Mouse (Mus musculus): Measurements from ENCODE around the gene Neurl1a. TPM values are rescaled to one million over a fixed set of nuclear protein-coding genes. Genes with fewer than 3 reads are reported as not detected.
A peak's percentile ranks its signal among the peaks of the same experiment; 100 is the strongest.

The Neurl1a gene
- polyA plus RNA-seq, 1 experiment from 2014 or later: 6.3 TPM

DNA sequence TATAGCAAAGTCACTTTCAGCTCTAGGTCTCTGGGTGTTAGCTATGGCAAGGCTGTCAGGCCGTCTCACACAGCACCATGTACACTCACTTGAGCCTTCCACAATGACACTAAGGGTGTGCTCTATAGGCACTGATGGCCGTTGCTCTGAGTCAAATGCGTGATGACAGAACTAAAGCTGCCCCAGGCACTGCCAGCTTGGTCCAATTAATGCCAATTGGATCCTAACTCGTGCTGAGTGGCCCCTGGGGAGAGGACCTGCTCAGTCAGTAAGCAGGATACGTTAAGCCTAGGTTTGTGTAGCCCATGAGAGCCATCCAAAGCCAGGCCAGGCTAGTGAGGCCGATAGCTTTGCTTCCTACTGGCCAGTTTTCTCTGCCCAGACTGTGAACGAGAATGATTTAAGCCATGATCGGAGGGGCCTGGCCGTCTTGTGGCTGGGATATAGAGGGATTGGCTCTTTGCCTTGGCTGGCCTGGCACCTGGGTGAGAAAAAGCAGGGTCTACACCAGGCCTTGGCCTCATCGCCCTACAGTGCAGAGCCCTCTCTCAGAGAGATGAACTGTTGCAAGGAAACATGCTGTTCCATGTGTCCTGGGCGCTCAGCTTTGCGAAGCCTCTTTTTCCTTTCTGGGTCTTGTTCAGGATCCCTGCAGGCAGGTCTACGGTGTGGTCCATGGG is 20.2 kb downstream of the Neurl1a start:
- 78% methylated on average over 13 of the region's 13 CpGs for WGBS
- Histone ChIP-seq H3K4me1 (peaks cover 3% of the 10 kb centered on the region), H3K4me3 (no peak overlapping the region), H3K9me3 (no peaks in the 10 kb centered on the region), H3K4me2 (replicated peaks) (no peak overlapping the region), H3K9ac (no peak overlapping the region), H3K36me3 (no peaks in the 10 kb centered on the region), H3K27ac (no peak overlapping the region), H3K27me3 (replicated peaks) (no peaks in the 10 kb centered on the region)
- no peak for ATAC-seq (ENCODE audit: low FRiP score, low read depth)

DNA sequence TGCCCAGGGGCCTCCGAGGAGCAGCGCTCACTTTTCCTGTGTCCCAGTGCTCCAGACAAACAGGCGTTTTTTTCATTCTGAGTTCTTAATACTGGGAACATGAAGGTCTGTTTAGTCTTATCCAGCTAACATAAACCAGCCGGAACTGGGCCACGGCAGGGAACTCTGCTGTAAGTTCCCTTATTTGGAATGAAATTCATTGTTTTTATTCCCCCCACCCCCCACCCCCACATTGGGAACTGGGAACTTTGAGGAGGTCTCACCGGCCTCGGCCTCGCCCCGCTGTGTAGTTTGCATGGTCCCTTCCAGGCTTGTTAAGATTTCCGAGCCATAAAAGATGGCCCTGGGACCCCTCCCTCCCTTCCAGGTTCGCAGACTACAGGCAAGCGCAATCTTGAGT is 23.4 kb downstream of the Neurl1a start:
- Histone ChIP-seq H3K9ac (no peak overlapping the region), H3K9me3 (no peaks in the 10 kb centered on the region), H3K4me2 (replicated peaks) (no peak overlapping the region), H3K36me3 (no peaks in the 10 kb centered on the region), H3K4me3 (no peak overlapping the region), H3K27ac (no peak overlapping the region), H3K4me1 (peaks cover 3% of the 10 kb centered on the region), H3K27me3 (replicated peaks) (no peaks in the 10 kb centered on the region)
- WGBS: 49% methylated on average over 12 of the region's 12 CpGs
- ATAC-seq (ENCODE audit: low FRiP score, low read depth): no peak

DNA sequence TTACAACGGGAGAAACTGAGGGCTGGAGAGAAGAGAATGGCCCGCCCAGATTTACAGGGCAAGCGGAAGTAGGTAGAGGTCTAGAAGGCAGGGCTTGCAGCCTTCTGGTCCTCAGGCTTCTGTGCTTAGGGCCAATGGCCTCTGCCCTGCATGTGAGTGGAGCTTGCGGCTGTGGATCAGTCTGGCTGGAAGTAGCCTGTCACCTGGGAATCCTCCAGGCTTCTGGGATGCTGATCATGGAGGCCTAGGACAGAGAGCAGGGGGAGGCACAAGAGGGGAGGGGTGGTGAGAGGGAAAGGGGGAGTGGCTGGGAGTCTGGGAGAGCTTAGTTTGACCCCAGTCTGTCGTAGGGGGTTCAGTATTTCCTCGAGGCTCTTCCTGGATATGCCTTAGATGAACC is 23.8 kb downstream of the Neurl1a start:
- peaks cover 3% of the 10 kb centered on the region for H3K4me1 ChIP-seq
- no peak overlapping the region for H3K27ac ChIP-seq
- no peaks in the 10 kb centered on the region for H3K27me3 ChIP-seq (replicated peaks)
- H3K4me2 ChIP-seq (replicated peaks): no peak overlapping the region
- H3K4me3 ChIP-seq: no peak overlapping the region
- H3K36me3 ChIP-seq: no peaks in the 10 kb centered on the region
- 77% methylated on average over 6 of the region's 6 CpGs for WGBS
- no peak for ATAC-seq (ENCODE audit: low FRiP score, low read depth)
- no peak overlapping the region for H3K9ac ChIP-seq
- H3K9me3 ChIP-seq: no peaks in the 10 kb centered on the region

DNA sequence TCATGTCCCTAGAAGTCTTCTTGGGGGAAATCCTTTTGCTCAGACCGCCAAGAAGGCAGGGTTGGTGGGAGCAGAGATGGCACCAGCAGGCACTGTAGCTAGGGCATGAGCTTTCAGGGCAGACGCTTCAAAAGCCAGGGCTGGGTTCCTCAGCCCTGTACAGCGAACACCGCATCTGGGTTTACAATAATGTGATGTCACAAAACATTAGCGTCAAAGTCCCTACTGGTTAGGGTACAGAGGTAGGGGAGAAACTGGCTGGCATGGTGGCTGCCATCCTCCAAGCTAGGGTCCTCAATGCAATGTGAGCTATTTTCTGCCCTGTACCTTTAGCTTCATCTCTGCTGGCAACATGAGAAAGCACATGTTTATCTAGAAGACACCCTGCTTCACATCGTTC is 24.4 kb downstream of the Neurl1a start:
- WGBS: 93% methylated on average over 6 of the region's 6 CpGs
- H3K27me3 ChIP-seq (replicated peaks): no peaks in the 10 kb centered on the region
- ATAC-seq (ENCODE audit: low FRiP score, low read depth): no peak

DNA sequence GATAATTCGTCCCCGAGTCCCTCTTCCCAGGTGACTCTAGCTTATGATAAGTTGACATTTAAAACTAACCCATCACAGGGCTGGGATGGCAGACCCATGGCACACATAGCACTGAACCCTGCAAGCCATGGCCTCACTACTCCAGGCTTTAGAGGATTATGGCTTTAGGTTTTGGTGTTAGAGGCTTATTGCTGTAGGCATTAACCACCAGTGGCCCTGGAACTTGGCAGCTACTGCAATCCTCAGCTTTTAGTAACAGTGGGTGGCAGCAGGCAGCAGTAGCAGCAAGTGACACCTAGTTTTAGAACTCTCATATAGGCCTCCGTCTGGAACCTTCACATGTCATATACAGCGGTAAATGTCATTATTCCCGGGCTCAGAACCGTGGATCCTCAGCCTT is 26.0 kb downstream of the Neurl1a start:
- H3K27ac ChIP-seq: no peak overlapping the region
- no peak overlapping the region for H3K4me2 ChIP-seq (replicated peaks)
- ATAC-seq (ENCODE audit: low FRiP score, low read depth): no peak
- H3K36me3 ChIP-seq: no peaks in the 10 kb centered on the region
- no peaks in the 10 kb centered on the region for H3K9me3 ChIP-seq
- 90% methylated on average over 6 of the region's 6 CpGs for WGBS
- no peak overlapping the region for H3K9ac ChIP-seq
- peaks cover 3% of the 10 kb centered on the region for H3K4me1 ChIP-seq
- no peaks in the 10 kb centered on the region for H3K27me3 ChIP-seq (replicated peaks)
- no peak overlapping the region for H3K4me3 ChIP-seq

More for the DNA sequence above, 24.4 kb downstream of the Neurl1a start:
- H3K4me2 ChIP-seq (replicated peaks): no peak overlapping the region
- peaks cover 3% of the 10 kb centered on the region for H3K4me1 ChIP-seq
- H3K9me3 ChIP-seq: no peaks in the 10 kb centered on the region
- H3K36me3 ChIP-seq: no peaks in the 10 kb centered on the region
- H3K27ac ChIP-seq: no peak overlapping the region
- H3K9ac ChIP-seq: no peak overlapping the region
- no peak overlapping the region for H3K4me3 ChIP-seq

DNA sequence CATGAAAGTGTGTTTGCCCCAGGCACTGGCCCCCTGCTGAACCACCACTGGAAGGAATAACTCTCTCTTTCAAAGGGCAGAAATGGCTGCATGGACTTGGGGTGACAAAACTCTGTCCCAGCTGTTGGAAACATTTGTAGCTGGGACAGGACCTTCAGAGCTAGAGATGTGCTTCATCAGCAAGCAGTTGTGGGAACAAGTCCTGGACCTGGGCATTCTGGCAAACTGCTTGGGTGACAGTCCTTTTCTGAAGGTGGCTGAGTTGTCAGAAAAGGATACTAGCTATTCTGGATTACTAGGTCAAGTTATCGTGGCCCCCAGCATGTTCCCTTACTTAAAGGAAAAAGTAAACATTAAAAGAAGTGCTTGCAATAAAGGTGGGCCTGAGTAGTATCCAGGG is 27.5 kb downstream of the Neurl1a start:
- H3K9ac ChIP-seq: no peak overlapping the region
- H3K27me3 ChIP-seq (replicated peaks): no peaks in the 10 kb centered on the region
- no peaks in the 10 kb centered on the region for H3K9me3 ChIP-seq
- H3K36me3 ChIP-seq: no peaks in the 10 kb centered on the region
- 97% methylated on average over 1 of the region's 1 CpGs for WGBS
- H3K4me1 ChIP-seq: peaks cover 3% of the 10 kb centered on the region
- H3K4me3 ChIP-seq: no peak overlapping the region
- H3K4me2 ChIP-seq (replicated peaks): no peak overlapping the region
- no peak for ATAC-seq (ENCODE audit: low FRiP score, low read depth)
- H3K27ac ChIP-seq: no peak overlapping the region

DNA sequence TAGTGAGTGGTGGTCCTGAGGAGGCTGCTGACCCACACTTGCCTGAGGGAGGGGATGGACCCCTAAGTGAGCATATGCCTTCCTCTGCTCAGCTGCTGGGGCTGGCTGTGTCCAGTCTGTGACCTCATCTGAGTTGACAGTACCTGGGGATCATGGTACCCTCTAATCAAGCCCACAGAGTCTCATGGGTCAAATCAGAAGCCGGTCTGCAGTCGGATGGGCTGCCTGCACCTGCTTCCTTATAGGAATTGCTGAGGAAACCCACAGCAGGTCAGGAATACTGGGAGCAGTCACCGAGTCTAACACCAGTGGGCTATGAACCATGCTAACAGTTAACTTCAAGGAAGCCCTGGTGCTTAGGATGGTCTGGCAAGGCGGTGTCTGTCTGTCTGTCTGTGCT is 31.8 kb downstream of the Neurl1a start:
- Histone ChIP-seq H3K4me2 (replicated peaks) (no peak overlapping the region), H3K4me3 (no peak overlapping the region), H3K9ac (no peak overlapping the region), H3K27ac (no peak overlapping the region), H3K4me1 (peaks cover 7% of the 10 kb centered on the region), H3K27me3 (replicated peaks) (no peaks in the 10 kb centered on the region), H3K36me3 (no peaks in the 10 kb centered on the region), H3K9me3 (no peaks in the 10 kb centered on the region)
- ATAC-seq (ENCODE audit: low FRiP score, low read depth): no peak
- WGBS: 90% methylated on average over 4 of the region's 4 CpGs

DNA sequence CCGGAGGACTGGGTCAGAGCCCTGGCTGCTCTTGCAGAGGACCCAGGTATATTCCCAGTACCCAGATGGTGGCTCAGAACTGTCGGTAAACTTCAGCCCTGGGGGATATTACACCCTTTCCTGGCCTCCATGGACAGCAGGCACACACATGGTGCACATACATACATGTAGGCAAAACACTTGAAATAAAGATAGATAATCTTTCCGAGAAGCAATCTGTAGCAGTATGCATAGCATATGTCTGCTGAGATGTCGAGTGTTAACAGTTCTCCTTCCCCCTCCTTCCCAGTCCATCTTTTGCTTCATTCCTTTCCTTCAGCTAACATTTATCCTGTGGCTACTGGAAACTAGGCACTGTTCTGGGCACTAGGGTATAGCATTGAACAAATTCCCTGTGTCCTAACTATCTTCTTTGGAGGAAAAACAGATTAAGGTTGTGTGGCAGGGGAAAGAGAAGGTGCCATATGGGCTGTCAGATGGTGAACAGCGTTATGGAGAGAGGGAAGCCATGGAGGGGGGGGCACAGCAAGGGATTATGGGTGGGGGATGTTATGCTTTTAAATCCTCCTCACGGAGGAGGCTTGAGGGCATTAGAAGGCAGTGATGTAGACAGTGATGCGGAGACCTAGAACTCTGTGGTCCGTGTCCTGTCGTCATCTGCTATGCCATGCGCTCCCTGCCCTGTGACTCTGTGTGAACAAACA is 33.1 kb downstream of the Neurl1a start:
- H3K4me2 ChIP-seq (replicated peaks): no peak overlapping the region
- H3K9me3 ChIP-seq: no peaks in the 10 kb centered on the region
- H3K27me3 ChIP-seq (replicated peaks): no peaks in the 10 kb centered on the region
- peaks cover 7% of the 10 kb centered on the region for H3K4me1 ChIP-seq
- peak; percentile 79; the same call in 1 of the 2 replicates for ATAC-seq (ENCODE audit: low FRiP score, low read depth)
- H3K9ac ChIP-seq: no peak overlapping the region
- H3K36me3 ChIP-seq: no peaks in the 10 kb centered on the region
- H3K4me3 ChIP-seq: no peak overlapping the region
- 69% methylated on average over 10 of the region's 10 CpGs for WGBS
- H3K27ac ChIP-seq: peak overlapping the region; percentile 12; the same call in 1 of the 2 replicates

DNA sequence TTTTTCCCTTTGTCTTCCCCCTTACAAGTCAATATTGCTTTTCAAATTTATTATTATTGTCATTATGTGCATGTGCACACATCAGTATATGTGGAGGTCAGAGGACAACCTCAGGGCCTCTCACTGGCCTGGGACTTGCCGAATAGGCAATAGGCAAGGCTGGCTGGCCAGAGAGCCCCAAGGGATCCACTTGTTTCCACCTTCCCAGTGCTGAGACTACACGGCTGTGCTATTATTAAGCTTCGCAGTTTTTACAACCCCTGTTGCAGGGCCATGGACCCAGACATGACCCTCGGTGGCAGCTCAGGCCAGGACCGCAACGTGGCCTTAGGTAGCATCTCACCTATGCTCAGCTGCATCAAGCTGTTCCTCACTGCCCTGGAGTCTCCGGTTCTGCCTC is 33.8 kb downstream of the Neurl1a start:
- Histone ChIP-seq H3K36me3 (no peaks in the 10 kb centered on the region), H3K27ac (peak overlapping the region; percentile 12; the same call in 1 of the 2 replicates), H3K4me3 (no peak overlapping the region), H3K4me1 (peaks cover 7% of the 10 kb centered on the region), H3K9me3 (no peaks in the 10 kb centered on the region), H3K9ac (no peak overlapping the region), H3K4me2 (replicated peaks) (no peak overlapping the region), H3K27me3 (replicated peaks) (no peaks in the 10 kb centered on the region)
- ATAC-seq (ENCODE audit: low FRiP score, low read depth): 0 out of 2 replicates have a peak, but pooled peaks have one; percentile 63
- 70% methylated on average over 7 of the region's 7 CpGs for WGBS

DNA sequence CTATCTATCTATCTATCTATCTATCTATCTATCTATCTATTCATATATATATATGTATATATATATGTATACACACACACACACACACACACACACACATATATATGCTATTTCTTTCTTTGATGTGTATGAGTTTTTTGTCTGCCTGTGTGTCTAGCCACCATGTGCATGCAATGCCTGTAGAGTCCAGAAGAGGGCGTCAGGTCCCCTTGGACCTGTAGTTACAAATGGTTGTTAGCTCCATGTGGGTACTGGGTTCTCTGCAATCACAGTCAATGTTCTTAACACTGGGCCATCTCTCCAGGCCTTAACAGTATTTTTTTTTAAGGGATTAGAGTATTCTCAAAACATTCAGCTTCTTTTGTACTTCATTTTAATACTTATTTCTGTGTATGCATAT is 34.9 kb downstream of the Neurl1a start:
- 63% methylated on average over 1 of the region's 1 CpGs for WGBS
- ATAC-seq (ENCODE audit: low FRiP score, low read depth): no peak
- no peak overlapping the region for H3K9ac ChIP-seq

DNA sequence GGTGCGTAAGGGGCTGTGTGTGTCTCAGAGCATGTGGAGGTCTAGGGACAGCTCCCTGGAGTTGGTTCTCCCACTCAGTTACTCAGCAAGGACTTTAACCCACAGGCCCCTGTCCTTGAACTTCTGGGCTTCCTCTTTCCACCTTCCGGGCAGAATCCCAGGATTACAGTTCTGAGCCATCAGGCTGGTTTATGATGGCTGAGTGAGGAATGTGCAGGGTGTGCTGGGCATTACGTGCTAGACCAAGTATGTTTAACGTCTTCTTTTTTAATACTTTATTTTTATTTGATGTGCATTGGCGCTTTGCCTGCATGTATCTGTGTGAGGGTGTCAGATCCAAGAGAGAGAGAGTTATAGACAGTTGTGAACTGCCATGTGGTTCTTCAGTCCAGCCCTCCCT is 38.1 kb downstream of the Neurl1a start:
- no peak overlapping the region for H3K9ac ChIP-seq
- no peak for ATAC-seq (ENCODE audit: low FRiP score, low read depth)
- H3K4me3 ChIP-seq: no peak overlapping the region
- H3K9me3 ChIP-seq: no peaks in the 10 kb centered on the region
- H3K36me3 ChIP-seq: no peaks in the 10 kb centered on the region
- WGBS: 83% methylated on average over 5 of the region's 5 CpGs
- no peak overlapping the region for H3K4me2 ChIP-seq (replicated peaks)
- no peak overlapping the region for H3K27ac ChIP-seq
- peaks cover 7% of the 10 kb centered on the region for H3K4me1 ChIP-seq
- 0 out of 2 replicates have a peak, but pooled peaks cover 4% of the 10 kb centered on the region for H3K27me3 ChIP-seq (replicated peaks)

More for the DNA sequence above, 34.9 kb downstream of the Neurl1a start:
- H3K4me1 ChIP-seq: peaks cover 7% of the 10 kb centered on the region
- H3K27ac ChIP-seq: no peak overlapping the region
- no peak overlapping the region for H3K4me2 ChIP-seq (replicated peaks)
- H3K27me3 ChIP-seq (replicated peaks): 0 out of 2 replicates have a peak, but pooled peaks cover 4% of the 10 kb centered on the region
- no peak overlapping the region for H3K4me3 ChIP-seq
- H3K36me3 ChIP-seq: no peaks in the 10 kb centered on the region
- H3K9me3 ChIP-seq: no peaks in the 10 kb centered on the region

DNA sequence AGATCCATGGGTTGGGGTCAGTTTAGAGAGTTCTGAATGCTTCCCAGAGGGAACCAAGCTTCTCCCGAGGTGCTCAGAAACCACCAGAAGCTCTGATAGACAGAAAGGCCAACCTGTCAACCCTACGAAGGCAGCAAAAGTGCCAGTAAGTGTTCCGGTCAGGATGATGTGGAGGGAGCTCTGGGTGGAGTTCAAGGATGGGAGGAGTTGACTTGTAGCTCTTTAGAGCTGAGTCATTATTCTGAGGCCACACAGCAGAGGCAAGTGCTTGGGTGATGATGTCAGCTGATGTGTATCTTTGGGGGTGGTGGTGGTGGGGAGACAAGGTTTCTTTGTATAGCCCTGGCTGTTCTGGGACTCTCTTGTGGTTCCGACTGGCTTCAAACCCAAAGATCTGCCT is 41.0 kb downstream of the Neurl1a start:
- Histone ChIP-seq H3K4me2 (replicated peaks) (no peak overlapping the region), H3K27ac (no peak overlapping the region), H3K9ac (no peak overlapping the region), H3K9me3 (no peaks in the 10 kb centered on the region), H3K4me1 (no peaks in the 10 kb centered on the region; the same call in 1 of the 2 replicates), H3K27me3 (replicated peaks) (0 out of 2 replicates have a peak, but pooled peaks cover 4% of the 10 kb centered on the region), H3K4me3 (no peak overlapping the region), H3K36me3 (no peaks in the 10 kb centered on the region)
- WGBS: 85% methylated on average over 4 of the region's 4 CpGs
- ATAC-seq (ENCODE audit: low FRiP score, low read depth): no peak
